8 mouse cellular contexts compared by ENCODE assay signal in the genomic region with DNA sequence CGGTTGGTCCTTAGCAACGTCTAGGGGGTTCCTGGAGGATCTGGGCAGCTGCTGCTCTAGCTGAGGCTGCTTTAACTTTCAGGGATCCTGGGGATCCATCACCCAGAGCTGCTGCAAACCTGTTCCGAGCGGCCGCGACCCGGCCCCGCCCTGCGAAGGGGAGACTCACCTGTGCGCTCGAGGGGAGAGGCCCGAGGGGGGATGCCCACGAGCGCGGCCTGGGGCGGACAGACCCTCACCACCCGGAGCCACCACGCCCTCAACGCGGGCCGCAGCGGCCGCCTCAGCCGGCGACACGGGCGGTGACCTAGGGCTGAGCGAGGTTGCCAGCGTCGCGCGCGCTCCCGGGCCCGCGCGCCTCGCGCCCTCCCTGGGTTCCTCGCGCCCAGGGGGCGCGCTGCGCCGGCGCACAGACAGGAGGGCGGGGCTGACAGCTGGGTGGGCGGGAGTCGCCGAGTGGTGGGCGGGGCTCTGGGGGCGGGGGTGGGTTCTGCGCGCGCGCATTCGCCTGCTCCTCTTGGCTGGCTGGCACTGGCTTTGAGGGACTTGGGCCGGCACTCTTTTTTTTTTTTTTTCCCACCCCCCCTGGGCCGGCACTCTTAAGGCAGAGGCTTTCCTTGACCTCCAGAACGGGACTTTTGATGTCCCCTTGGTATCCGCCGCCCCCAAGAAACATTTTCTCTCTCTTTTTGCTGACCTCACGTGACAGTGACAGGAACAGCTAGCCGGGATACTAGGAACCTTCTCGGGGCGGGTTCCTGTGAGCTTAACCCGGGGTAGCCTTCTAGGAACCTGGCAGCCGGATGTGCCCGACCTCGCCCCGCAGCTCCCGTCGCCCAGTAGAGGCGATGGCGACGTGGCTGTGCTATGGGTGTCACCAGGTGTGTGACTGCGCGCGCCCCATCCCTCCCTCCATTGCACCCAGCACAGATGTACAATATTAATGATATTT. TPM values are rescaled to one million over a fixed set of nuclear protein-coding genes. Genes with fewer than 3 reads are reported as not detected.
DNase-seq lines count a peak whose midpoint lies in the region; ATAC-seq and TF ChIP-seq lines count a peak whose summit lies in the region.

A gene (minus strand): TSS at position 411 of the 952 bp plus-strand sequence.

- peak; percentile 88 for DNase-seq in A20 (ENCODE audit: low read depth, low spot score)
- peak; percentile 62 to 78 for DNase-seq in adrenal gland, postnatal 4 days (ENCODE audit: low spot score in 2 of 2)
- DNase-seq in heart, adult 18-20 months = peak; percentile 86
- peak; percentile 88 for DNase-seq in kidney, adult 2 months
- DNase-seq in limb, embryonic 14.5 days (ENCODE audit: low spot score) = peak; percentile 82
- peak; percentile 67 to 74 for DNase-seq in spleen, adult 2 months (ENCODE audit: low read depth in 1 of 2, low spot score in 2 of 2)

- no peak for TF ChIP-seq CTCF in kidney, adult 2 months (conservative IDR thresholded peaks at IDR 0.05; ENCODE audit: insufficient read depth, insufficient read length, low read depth, low read length)
- no peak for TF ChIP-seq CTCF in spleen, adult 2 months (IDR thresholded peaks at IDR 0.05; ENCODE audit: extremely low read depth, insufficient read depth, insufficient read length, insufficient replicate concordance)

- H3K4me2 ChIP-seq in embryonic facial prominence, embryonic 13.5 days = peak within 1 kb of the TSS; percentile 93
- peak within 1 kb of the TSS; percentile 93 for H3K4me2 ChIP-seq in limb, embryonic 14.5 days (replicated peaks; ENCODE audit: low read depth, low read length, severe bottlenecking)
- H3K4me2 ChIP-seq in midbrain, embryonic 16.5 days (ENCODE audit: low read length) = peak within 1 kb of the TSS; percentile 78

- H3K36me3 ChIP-seq in embryonic facial prominence, embryonic 13.5 days = no peaks in the 10 kb centered on the region
- H3K36me3 ChIP-seq in kidney, adult 2 months (ENCODE audit: control insufficient read depth, insufficient read depth, low read length) = no peaks in the 10 kb centered on the region
- H3K36me3 ChIP-seq in limb, embryonic 14.5 days (ENCODE audit: control insufficient read depth, insufficient read depth, low read length) = no peaks in the 10 kb centered on the region
- no peaks in the 10 kb centered on the region for H3K36me3 ChIP-seq in midbrain, embryonic 16.5 days (ENCODE audit: control insufficient read depth, insufficient read depth, low read length)
- H3K36me3 ChIP-seq in spleen, adult 2 months (ENCODE audit: control insufficient read depth, insufficient read depth, low read length) = no peaks in the 10 kb centered on the region

- no peaks in the 10 kb centered on the region for H3K27me3 ChIP-seq in embryonic facial prominence, embryonic 13.5 days
- no peaks in the 10 kb centered on the region for H3K27me3 ChIP-seq in kidney, adult 2 months (replicated peaks; ENCODE audit: control insufficient read depth, insufficient read depth, low read length)
- no peaks in the 10 kb centered on the region for H3K27me3 ChIP-seq in limb, embryonic 14.5 days (ENCODE audit: control insufficient read depth, insufficient read depth, low read length)
- no peaks in the 10 kb centered on the region for H3K27me3 ChIP-seq in midbrain, embryonic 16.5 days (ENCODE audit: control insufficient read depth, insufficient read depth, low read depth, low read length)
- H3K27me3 ChIP-seq in spleen, adult 2 months (ENCODE audit: control insufficient read depth, insufficient read depth, low read length) = no peaks in the 10 kb centered on the region

- no peaks in the 10 kb centered on the region for H3K9me3 ChIP-seq in embryonic facial prominence, embryonic 13.5 days
- no peaks in the 10 kb centered on the region for H3K9me3 ChIP-seq in limb, embryonic 14.5 days (ENCODE audit: control insufficient read depth, low read length)
- H3K9me3 ChIP-seq in midbrain, embryonic 16.5 days (replicated peaks; ENCODE audit: control insufficient read depth, low read length, poor library complexity, severe bottlenecking) = no peaks in the 10 kb centered on the region

- ATAC-seq in embryonic facial prominence, embryonic 13.5 days (ENCODE audit: insufficient number of reproducible peaks, insufficient read depth, low FRiP score, low TSS enrichment, low read depth) = peak; percentile 70
- ATAC-seq in limb, embryonic 14.5 days (ENCODE audit: low FRiP score, low read depth) = peak; percentile 87
- peak; percentile 79 for ATAC-seq in midbrain, embryonic 16.5 days

- under 1% methylated on average over 77 of the region's 79 CpGs for WGBS in embryonic facial prominence, embryonic 13.5 days
- under 1% methylated on average over 68 of the region's 79 CpGs for WGBS in kidney, adult 2 months
- under 1% methylated on average over 50 of the region's 79 CpGs for WGBS in limb, embryonic 14.5 days
- under 1% methylated on average over 66 of the region's 79 CpGs for WGBS in midbrain, embryonic 16.5 days
- under 1% methylated on average over 66 of the region's 79 CpGs for WGBS in spleen, adult 2 months

- TF ChIP-seq POLR2A in kidney, adult 2 months (IDR thresholded peaks at IDR 0.05; ENCODE audit: low read depth, low read length) = no peak
- 0 out of 2 replicates have a peak, but pooled peaks have one; percentile 24 for TF ChIP-seq POLR2A in limb, embryonic 14.5 days (IDR thresholded peaks at IDR 0.05; ENCODE audit: borderline replicate concordance, extremely low read depth, insufficient read depth, insufficient read length)
- peak; percentile 26; the same call in 1 of the 2 replicates for TF ChIP-seq POLR2A in spleen, adult 2 months (IDR thresholded peaks at IDR 0.05; ENCODE audit: low read depth, low read length)

- peak within 1 kb of the TSS; percentile 75 for H3K4me3 ChIP-seq in embryonic facial prominence, embryonic 13.5 days
- peak within 1 kb of the TSS; percentile 81 for H3K4me3 ChIP-seq in kidney, adult 2 months (ENCODE audit: insufficient read depth, low read depth, low read length)
- H3K4me3 ChIP-seq in limb, embryonic 14.5 days (replicated peaks; ENCODE audit: low read length) = peak within 1 kb of the TSS; percentile 79
- H3K4me3 ChIP-seq in midbrain, embryonic 16.5 days (ENCODE audit: low read depth, low read length) = peak within 1 kb of the TSS; percentile 73
- H3K4me3 ChIP-seq in spleen, adult 2 months (ENCODE audit: extremely low read depth, insufficient read depth, insufficient read length) = peak within 1 kb of the TSS; percentile 68

- H3K9ac ChIP-seq in embryonic facial prominence, embryonic 13.5 days = peak within 1 kb of the TSS; percentile 85
- H3K9ac ChIP-seq in limb, embryonic 14.5 days (ENCODE audit: low read depth, low read length, severe bottlenecking) = peak within 1 kb of the TSS; percentile 76
- H3K9ac ChIP-seq in midbrain, embryonic 16.5 days (ENCODE audit: low read depth, low read length) = peak within 1 kb of the TSS; percentile 86

- peaks cover 11% of the 10 kb centered on the region; the same call in 1 of the 2 replicates for H3K4me1 ChIP-seq in embryonic facial prominence, embryonic 13.5 days
- 0 out of 2 replicates have a peak, but pooled peaks cover 4% of the 10 kb centered on the region for H3K4me1 ChIP-seq in kidney, adult 2 months (ENCODE audit: control insufficient read depth, insufficient read depth, low read length)
- 0 out of 2 replicates have a peak, but pooled peaks cover 6% of the 10 kb centered on the region for H3K4me1 ChIP-seq in limb, embryonic 14.5 days (ENCODE audit: control insufficient read depth, insufficient read depth, low read length)
- H3K4me1 ChIP-seq in midbrain, embryonic 16.5 days (ENCODE audit: control insufficient read depth, insufficient read depth, low read length) = peaks cover 15% of the 10 kb centered on the region; the same call in 1 of the 2 replicates
- H3K4me1 ChIP-seq in spleen, adult 2 months (ENCODE audit: control insufficient read depth, insufficient read depth, insufficient read length) = peaks cover 8% of the 10 kb centered on the region; the same call in 1 of the 2 replicates

- H3K27ac ChIP-seq in embryonic facial prominence, embryonic 13.5 days = peak within 1 kb of the TSS; percentile 55
- H3K27ac ChIP-seq in kidney, adult 2 months (ENCODE audit: insufficient read depth, low read depth, low read length) = peak within 1 kb of the TSS; percentile 79
- no peak within 1 kb of the TSS for H3K27ac ChIP-seq in limb, embryonic 14.5 days (replicated peaks; ENCODE audit: low read depth, low read length)
- H3K27ac ChIP-seq in midbrain, embryonic 16.5 days (ENCODE audit: low read length) = peak within 1 kb of the TSS; percentile 81
- peak within 1 kb of the TSS; percentile 66 for H3K27ac ChIP-seq in spleen, adult 2 months (ENCODE audit: insufficient read depth, low read length)

RNA-seq across cellular contexts. Expression of the gene that starts here (rescaled TPM):
- 10 to 100 TPM; 22.3 to 26.7 TPM for total RNA-seq in adrenal gland, postnatal 4 days (2021)
- polyA plus RNA-seq in embryonic facial prominence, embryonic 13.5 days (2015; fragmentation: Nextera tagmentation; extraction: Ambion mirVana) = 14.0 and 15.1 TPM in 2 replicates
- total RNA-seq in heart, adult 18-20 months (2021) = 10 to 100 TPM in 1 of 2 experiments, 1 to 10 TPM in 1; 9.0 to 13.4 TPM
- polyA plus RNA-seq in kidney, adult 2 months (2012; rRNA removed) = 13.2 and 13.4 TPM in 2 replicates
- polyA plus RNA-seq in limb, embryonic 14.5 days (2012; rRNA removed) = 16.1 and 18.0 TPM in 2 replicates
- polyA plus RNA-seq in limb, embryonic 14.5 days (2014; fragmentation: Nextera tagmentation; extraction: Ambion mirVana) = 14.0 and 17.3 TPM in 2 replicates
- polyA plus RNA-seq in midbrain, embryonic 16.5 days (2015; fragmentation: Nextera tagmentation; extraction: Ambion mirVana) = 58.3 and 59.1 TPM in 2 replicates
- 6.3 and 7.9 TPM in 2 replicates for polyA plus RNA-seq in spleen, adult 2 months (2012; rRNA removed)
